Mouse (Mus musculus) CH12.LX (cell line): ENCODE measurements at regions not wholly inside any gene's neighbourhood (a gene's known extent, or its start where the extent isn't known, plus 50 kb on each side); places are given as distances from the start of the nearest gene placed in this dataset.

ENCODE experiments used
- DNase-seq: peaks from one replicate; pipeline ENCODE4 v3.0.0-alpha.2; 2013; ENCODE audit errors: extremely low read depth
- H3K27ac ChIP-seq: 2 replicates; pipeline ENCODE4 v1.5.1; 2012; ENCODE audit warnings: low read depth, mild to moderate bottlenecking, control low read depth, moderate library complexity; ENCODE audit not compliant: insufficient read depth
- H3K27me3 ChIP-seq: replicated peaks from 2 replicates; pipeline ENCODE3; 2012; ENCODE audit warnings: inconsistent platforms
- H3K36me3 ChIP-seq, 2 experiments: replicated peaks in 1 of 2; 2 replicates each; pipeline versions ENCODE3 to v1.6.1; 2012; ENCODE audit warnings: inconsistent platforms in 1 of 2, low read length in 1 of 2, mild to moderate bottlenecking in 1 of 2, mixed read lengths in 1 of 2, moderate library complexity in 1 of 2; ENCODE audit not compliant: control insufficient read depth in 1 of 2, insufficient read depth in 1 of 2
- H3K4me1 ChIP-seq, 2 experiments: 2 replicates each; pipeline ENCODE4 v1.6.1; 2012; ENCODE audit warnings: inconsistent platforms in 1 of 2, moderate library complexity in 1 of 2; ENCODE audit not compliant: insufficient read depth in 2 of 2, control insufficient read depth in 1 of 2
- H3K4me2 ChIP-seq: 2 replicates; pipeline ENCODE4 v1.6.1; 2012; ENCODE audit warnings: low read depth, mild to moderate bottlenecking, control low read depth; ENCODE audit not compliant: poor library complexity, insufficient read depth, severe bottlenecking
- H3K4me3 ChIP-seq, 3 experiments: fragments of 150-350 bp in 1 of 3; sonication (generic) in 1 of 3; replicated peaks in 1 of 3; 2 replicates each; pipeline versions ENCODE3 to v1.5.1; 2011 to 2012; ENCODE audit warnings: low read depth in 2 of 3, low read length in 2 of 3, mild to moderate bottlenecking in 2 of 3, moderate library complexity in 2 of 3, control low read depth in 1 of 3, improper control_type of control experiment in 1 of 3, inconsistent platforms in 1 of 3, mixed read lengths in 1 of 3; ENCODE audit not compliant: poor library complexity in 1 of 3
- H3K79me2 ChIP-seq: replicated peaks from 2 replicates; pipeline ENCODE4 v1.6.1; 2012; ENCODE audit warnings: mild to moderate bottlenecking, moderate library complexity; ENCODE audit not compliant: control insufficient read depth, poor library complexity, insufficient read depth, severe bottlenecking; ENCODE audit errors: extremely low read depth
- H3K9ac ChIP-seq: 2 replicates; pipeline ENCODE4 v1.6.1; 2012; ENCODE audit warnings: low read depth, mild to moderate bottlenecking, control low read depth, moderate library complexity; ENCODE audit not compliant: insufficient read depth
- H3K9me3 ChIP-seq: replicated peaks from 2 replicates; pipeline ENCODE3; 2012; ENCODE audit warnings: low read length, inconsistent platforms, mixed read lengths
- BHLHE40 ChIP-seq: IDR thresholded peaks from 2 replicates; pipeline ENCODE4 v1.6.1; 2011; ENCODE audit warnings: mild to moderate bottlenecking, low read depth, low read length, improper control_type of control experiment
- E2F4 ChIP-seq: IDR thresholded peaks from 2 replicates; pipeline ENCODE4 v1.6.1; 2011; ENCODE audit warnings: low read depth, low read length, improper control_type of control experiment; ENCODE audit not compliant: insufficient replicate concordance
- GABPA ChIP-seq: IDR thresholded peaks from 2 replicates; pipeline ENCODE4 v1.6.1; 2012; ENCODE audit warnings: low read depth, low read length, improper control_type of control experiment, inconsistent platforms; ENCODE audit not compliant: insufficient replicate concordance
- MAFK ChIP-seq: IDR thresholded peaks from 2 replicates; pipeline ENCODE4 v1.6.1; 2011; ENCODE audit warnings: low read length, improper control_type of control experiment; ENCODE audit not compliant: insufficient replicate concordance
- MAX ChIP-seq: IDR thresholded peaks from 2 replicates; pipeline ENCODE4 v1.6.1; 2011; ENCODE audit warnings: low read length, improper control_type of control experiment
- MXI1 ChIP-seq: IDR thresholded peaks from 2 replicates; pipeline ENCODE4 v1.6.1; 2011; ENCODE audit warnings: mild to moderate bottlenecking, low read depth, low read length, improper control_type of control experiment
- MYC ChIP-seq: IDR thresholded peaks from 2 replicates; pipeline ENCODE4 v1.6.1; 2011; ENCODE audit warnings: low read depth, mild to moderate bottlenecking, improper control_type of control experiment, low read length
- NELFE ChIP-seq: IDR thresholded peaks from 2 replicates; pipeline ENCODE4 v1.6.1; 2011; ENCODE audit warnings: low read depth, low read length, improper control_type of control experiment
- SIN3A ChIP-seq: IDR thresholded peaks from 2 replicates; pipeline ENCODE4 v1.6.1; 2012; ENCODE audit warnings: low read length, improper control_type of control experiment, inconsistent platforms
- TBP ChIP-seq: conservative IDR thresholded peaks from 2 replicates; pipeline ENCODE4 v1.6.1; 2011; ENCODE audit warnings: low read depth, low read length, improper control_type of control experiment
- TCF12 ChIP-seq: IDR thresholded peaks from 2 replicates; pipeline ENCODE4 v1.6.1; 2014; ENCODE audit warnings: low read depth, mild to moderate bottlenecking, inconsistent platforms, low read length, improper control_type of control experiment
- USF1 ChIP-seq: IDR thresholded peaks from 2 replicates; pipeline ENCODE4 v1.6.1; 2014; ENCODE audit warnings: low read depth, mild to moderate bottlenecking, inconsistent platforms, low read length, improper control_type of control experiment
- ZKSCAN1 ChIP-seq: IDR thresholded peaks from 2 replicates; pipeline ENCODE4 v1.6.1; 2012; ENCODE audit warnings: low read depth, inconsistent platforms, low read length, improper control_type of control experiment, borderline replicate concordance
- ZMIZ1 ChIP-seq: IDR thresholded peaks from 2 replicates; pipeline ENCODE4 v1.6.1; 2012; ENCODE audit warnings: low read depth, mild to moderate bottlenecking, inconsistent platforms, low read length, improper control_type of control experiment
- ZNF384 ChIP-seq: IDR thresholded peaks from 2 replicates; pipeline ENCODE4 v1.6.1; 2012; ENCODE audit warnings: low read depth, low read length, improper control_type of control experiment, inconsistent platforms
- dilution Hi-C: fragments of 300-500 bp; cut with MboI; formaldehyde crosslinking; loops from 2 replicates; pipeline ENCODE4 v1.14.3; 2020; ENCODE audit warnings: low sequenced_read_pairs; ENCODE audit not compliant: extremely low pct_unique_long_range_greater_than_20kb, extremely low pct_ligation_motif_present
- in situ Hi-C: fragments of 300-500 bp; cut with MboI; formaldehyde crosslinking; loops from 3 replicates; pipeline ENCODE4 v1.14.3; 2019; ENCODE audit warnings: low sequenced_read_pairs, low pct_ligation_motif_present, low pct_unique_long_range_greater_than_20kb, mixed read lengths

DNA sequence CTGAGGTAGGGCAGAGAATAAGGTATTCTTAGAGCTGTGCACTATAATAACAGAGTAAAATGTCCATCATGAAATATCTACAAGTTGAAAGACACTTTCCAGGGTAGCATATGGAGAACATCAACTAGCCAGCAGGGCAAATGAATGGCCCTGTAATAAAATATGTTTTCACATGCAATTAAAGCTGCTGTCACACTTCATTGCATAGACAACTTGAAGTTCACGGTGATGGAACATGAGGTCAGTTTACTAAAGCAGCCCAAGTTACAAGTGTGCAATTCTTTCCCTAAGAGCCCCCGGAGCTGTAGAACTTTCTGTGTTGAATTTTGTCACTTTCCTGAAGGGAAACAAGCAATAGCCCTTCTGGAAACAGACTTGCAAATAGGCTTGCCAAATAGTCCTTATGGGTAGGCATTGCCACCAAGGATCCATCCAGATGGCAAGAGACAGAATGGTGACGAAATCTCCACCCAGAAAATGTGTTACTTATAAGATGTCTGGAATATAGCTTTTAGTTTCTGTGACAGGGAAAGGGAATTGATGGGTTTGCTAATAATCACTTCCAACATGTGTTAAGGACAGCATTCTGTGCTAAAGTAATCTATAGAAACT, 1102.7 kb downstream of the Galc start:
- H3K4me1 ChIP-seq, result peaks cover 0 to 3% of the 10 kb centered on the region in 2 experiments; a peak in 1 of 4 replicates
- no peak overlapping the region for H3K4me3 ChIP-seq
- peaks cover 2% of the 10 kb centered on the region for H3K9me3 ChIP-seq
- in situ Hi-C loops (no loop called here), dilution Hi-C loops (no loop called here)
- no peak overlapping the region for H3K9ac ChIP-seq
- TF ChIP-seq USF1 (no peak), ZKSCAN1 (no peak), MAFK (no peak), BHLHE40 (no peak), TCF12 (no peak), ZMIZ1 (no peak), GABPA (no peak), NELFE (no peak), SIN3A (no peak), ZNF384 (no peak)
- H3K79me2 ChIP-seq, result no peaks in the 10 kb centered on the region
- no peaks in the 10 kb centered on the region for H3K36me3 ChIP-seq
- H3K27me3 ChIP-seq, result no peaks in the 10 kb centered on the region
- H3K27ac ChIP-seq, result no peak overlapping the region
- no peak for DNase-seq
- no peak overlapping the region for H3K4me2 ChIP-seq

GRCm38 (mm10) chr12:97142720-97143119, 1116.5 kb downstream of the Galc start:
- Histone ChIP-seq H3K9ac (no peak overlapping the region), H3K9me3 (no peaks in the 10 kb centered on the region), H3K36me3 (no peaks in the 10 kb centered on the region), H3K79me2 (no peaks in the 10 kb centered on the region), H3K4me2 (no peak overlapping the region), H3K4me3 (no peak overlapping the region), H3K4me1 (no peaks in the 10 kb centered on the region), H3K27me3 (no peaks in the 10 kb centered on the region), H3K27ac (no peak overlapping the region)
- TF ChIP-seq E2F4 (no peak), MAX (no peak), MXI1 (no peak), BHLHE40 (no peak), GABPA (no peak), ZKSCAN1 (no peak), MAFK (no peak), TCF12 (no peak), TBP (no peak), MYC (no peak)
- no peak for DNase-seq
- dilution Hi-C loops, result no loop called here
- in situ Hi-C loops, result no loop called here
